Mouse (Mus musculus) activated CD4-positive, CD25-positive, alpha-beta regulatory T cell, adult 4 months (primary cell): ENCODE data around the gene Spout1. TPM values are rescaled to one million over a fixed set of nuclear protein-coding genes. Genes with fewer than 3 reads are reported as not detected.
"Not testable (repeated sequence)": the region's sequence is repeated elsewhere in the genome, so short reads cannot be mapped to it uniquely, and the experiment has no call there.

Source experiments
- ATAC-seq: one replicate; pipeline ENCODE4 v1.8.0; 2017
- polyA plus RNA-seq, 2 experiments: library from polyadenylated mRNA; unstranded; fragments of 100-300 nt; shearing (Covaris generic); gene quantifications; one replicate each; pipeline ENCODE4 v1.2.1; 2017

The Spout1 gene
- polyA plus RNA-seq, 2 experiments from 2014 or later = 32.0 to 33.8 TPM

- ATAC-seq = no peak
Measured at GRCm38 (mm10) chr2:30176561-30176960, 1.7 kb downstream of the Spout1 start.

- ATAC-seq = no peak
Measured at GRCm38 (mm10) chr2:30175897-30176296, 2.4 kb downstream of the Spout1 start.

GRCm38 (mm10) chr2:30173541-30174240 is 4.6 kb downstream of the Spout1 start:
- ATAC-seq = no peak

- peak; percentile 8 for ATAC-seq
Measured at GRCm38 (mm10) chr2:30171997-30172382, 6.3 kb downstream of the Spout1 start.

GRCm38 (mm10) chr2:30171371-30171996 is 6.8 kb downstream of the Spout1 start, which contains the start of gene Endog:
TSS of gene Endog (plus strand) at chr2:30171493.
- ATAC-seq = peak; percentile 88

- no peak for ATAC-seq
Measured at GRCm38 (mm10) chr2:30166677-30167076, 11.6 kb downstream of the Spout1 start.

GRCm38 (mm10) chr2:30164340-30164932 is 13.8 kb downstream of the Spout1 start:
- no peak for ATAC-seq

- no peak for ATAC-seq
Measured at GRCm38 (mm10) chr2:30161809-30162208, 16.4 kb downstream of the Spout1 start.

GRCm38 (mm10) chr2:30159871-30160270 is 18.4 kb downstream of the Spout1 start:
- ATAC-seq = not testable (repeated sequence)

- ATAC-seq = no peak
Measured at GRCm38 (mm10) chr2:30152616-30153015, 25.6 kb downstream of the Spout1 start.

- no peak for ATAC-seq
Measured at GRCm38 (mm10) chr2:30151840-30152239, 26.4 kb downstream of the Spout1 start.

- no peak for ATAC-seq
Measured at GRCm38 (mm10) chr2:30147466-30147865, 30.8 kb downstream of the Spout1 start.

- ATAC-seq = no peak
Measured at GRCm38 (mm10) chr2:30144436-30144835, 33.8 kb downstream of the Spout1 start.

- ATAC-seq = not testable (repeated sequence)
Measured at GRCm38 (mm10) chr2:30140021-30140420, 38.2 kb downstream of the Spout1 start.

GRCm38 (mm10) chr2:30136458-30136857 is 41.8 kb downstream of the Spout1 start:
- ATAC-seq = no peak

- no peak for ATAC-seq
Measured at GRCm38 (mm10) chr2:30134928-30135620, 43.2 kb downstream of the Spout1 start.

GRCm38 (mm10) chr2:30134378-30134711 is 43.9 kb downstream of the Spout1 start:
- no peak for ATAC-seq

GRCm38 (mm10) chr2:30133613-30134377 is 44.5 kb downstream of the Spout1 start, which contains the start of gene Tbc1d13:
TSS of gene Tbc1d13 (plus strand) at chr2:30133746.
- ATAC-seq = peak; percentile 92

GRCm38 (mm10) chr2:30132801-30133612 is 45.3 kb downstream of the Spout1 start:
- ATAC-seq = no peak

GRCm38 (mm10) chr2:30131240-30131639 is 47.0 kb downstream of the Spout1 start:
- ATAC-seq = not testable (repeated sequence)

- no peak for ATAC-seq
Measured at GRCm38 (mm10) chr2:30130156-30130555, 48.1 kb downstream of the Spout1 start.

GRCm38 (mm10) chr2:30128789-30129188 is 49.5 kb downstream of the Spout1 start:
- no peak for ATAC-seq
